Mouse (Mus musculus) liver, postnatal 0 days (tissue): ENCODE data around the gene Idh3a. TPM values are rescaled to one million over a fixed set of nuclear protein-coding genes. Genes with fewer than 3 reads are reported as not detected.

ENCODE experiments used
- ATAC-seq: fragments of 200-750 bp; cut with Nextera tagmentation; 2 replicates; pipeline ENCODE4 v1.8.0; 2017; ENCODE audit warnings: mild to moderate bottlenecking, moderate library complexity
- DNase-seq: peaks from one replicate; pipeline ENCODE4 v3.0.0-alpha.2; 2016
- H3K27ac ChIP-seq: fragments of 300-500 bp; sonication (generic); 2 replicates; pipeline ENCODE4 v1.5.1; 2014; ENCODE audit warnings: antibody characterized with exemption, moderate library complexity, mild to moderate bottlenecking, low read depth
- H3K27me3 ChIP-seq: fragments of 300-500 bp; sonication (generic); 2 replicates; pipeline ENCODE4 v1.6.1; 2014; ENCODE audit warnings: low read length, control low read depth, mixed read lengths; ENCODE audit not compliant: insufficient read depth
- H3K36me3 ChIP-seq: fragments of 300-500 bp; sonication (generic); replicated peaks from 2 replicates; pipeline ENCODE4 v1.6.1; 2014; ENCODE audit warnings: mild to moderate bottlenecking, control low read depth, low read length, moderate library complexity, mixed read lengths; ENCODE audit not compliant: insufficient read depth
- H3K4me1 ChIP-seq: fragments of 300-500 bp; sonication (generic); 2 replicates; pipeline ENCODE4 v1.6.1; 2014; ENCODE audit warnings: antibody characterized with exemption, mild to moderate bottlenecking, control low read depth; ENCODE audit not compliant: insufficient read depth
- H3K4me2 ChIP-seq: fragments of 300-500 bp; sonication (generic); 2 replicates; pipeline ENCODE4 v1.6.1; 2014; ENCODE audit warnings: low read depth, mild to moderate bottlenecking, low read length, moderate library complexity, mixed read lengths
- H3K4me3 ChIP-seq: fragments of 300-500 bp; sonication (generic); 2 replicates; pipeline ENCODE4 v1.5.1; 2014; ENCODE audit warnings: low read depth, low read length
- H3K9ac ChIP-seq: fragments of 300-500 bp; sonication (generic); replicated peaks from 2 replicates; pipeline ENCODE4 v1.6.1; 2014; ENCODE audit warnings: mild to moderate bottlenecking, moderate library complexity
- H3K9me3 ChIP-seq: fragments of 300-500 bp; sonication (generic); 2 replicates; pipeline ENCODE4 v1.6.1; 2016; ENCODE audit warnings: mild to moderate bottlenecking, control low read depth, low read length, mixed read lengths
- CTCF ChIP-seq: sonication (generic); IDR thresholded peaks from 2 replicates; pipeline ENCODE4 v1.5.1; 2016; ENCODE audit warnings: antibody characterized with exemption, low read depth
- EP300 ChIP-seq: IDR thresholded peaks from 2 replicates; pipeline ENCODE4 v1.6.1; 2016; ENCODE audit warnings: antibody characterized with exemption, low read depth, mild to moderate bottlenecking
- WGBS: fragments of 180-500 bp; shearing (Covaris S2); extraction: QIAGEN DNeasy Blood & Tissue Kit; methylation state at CpG from one replicate; pipeline ENCODE4 v1.1.7; 2014; ENCODE audit not compliant: insufficient replicate concordance; 5-methylcytosine and 5-hydroxymethylcytosine counted together
- polyA plus RNA-seq: library from polyadenylated mRNA; unstranded; fragments of >200 nt; fragmentation: Nextera tagmentation; extraction: Ambion mirVana; gene quantifications from 2 replicates; pipeline ENCODE4 v1.2.1, GENCODE M21; 2015

The Idh3a gene
- polyA plus RNA-seq, 1 experiment from 2014 or later: 74.6 TPM

DNA sequence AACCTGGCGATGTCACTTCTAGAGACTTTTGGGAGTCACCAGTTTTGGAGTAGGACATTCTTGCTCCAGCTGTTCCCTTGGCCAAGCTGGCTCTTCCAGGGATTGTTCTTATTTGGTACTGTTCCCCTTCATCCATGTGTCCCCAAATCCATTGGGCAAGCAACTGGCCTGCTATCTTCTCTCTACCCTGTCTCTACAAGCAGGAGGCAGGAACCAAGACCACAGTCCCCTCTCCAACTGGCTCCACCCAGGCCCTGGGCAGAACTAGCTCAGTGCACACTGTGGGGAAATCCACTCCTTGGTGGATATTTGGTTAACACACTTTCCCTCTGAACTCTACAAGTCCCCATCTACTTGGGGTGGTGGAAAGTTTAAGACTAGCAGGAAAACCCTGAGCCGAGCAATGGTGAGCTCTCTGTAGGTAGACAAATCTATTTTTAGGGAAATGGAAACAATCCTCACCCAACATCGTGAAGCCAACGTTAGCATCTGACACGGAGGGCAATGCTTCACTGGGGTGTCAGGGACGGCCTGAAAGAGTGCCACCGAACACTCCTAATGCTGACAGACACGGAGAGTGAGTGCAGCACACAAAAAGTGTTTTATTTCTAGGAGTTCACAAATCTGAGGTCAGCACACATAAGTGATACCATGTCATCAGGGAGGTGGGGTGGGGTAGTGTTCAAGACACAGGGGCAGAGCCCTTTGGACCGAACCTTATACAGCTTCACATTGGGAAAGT is 41.8 kb upstream of the Idh3a start:
- TF ChIP-seq EP300: no peak
- no peak for TF ChIP-seq CTCF
- Histone ChIP-seq H3K9me3 (no peaks in the 10 kb centered on the region), H3K4me1 (no peaks in the 10 kb centered on the region), H3K27me3 (no peaks in the 10 kb centered on the region), H3K27ac (no peak overlapping the region), H3K4me3 (no peak overlapping the region), H3K36me3 (no peaks in the 10 kb centered on the region), H3K9ac (no peak overlapping the region), H3K4me2 (no peak overlapping the region)
- DNase-seq (no peak), ATAC-seq (no peak)
- WGBS: 67% methylated on average over 9 of the region's 9 CpGs

GRCm38 (mm10) chr9:54544954-54545315 is 41.2 kb upstream of the Idh3a start:
- H3K4me1 ChIP-seq: no peaks in the 10 kb centered on the region
- H3K4me3 ChIP-seq: no peak overlapping the region
- H3K36me3 ChIP-seq: no peaks in the 10 kb centered on the region
- H3K9ac ChIP-seq: no peak overlapping the region
- TF ChIP-seq CTCF: no peak
- DNase-seq: no peak
- no peak overlapping the region for H3K4me2 ChIP-seq
- no peak overlapping the region for H3K27ac ChIP-seq
- ATAC-seq: no peak
- H3K27me3 ChIP-seq: no peaks in the 10 kb centered on the region
- WGBS: 77% methylated on average over 4 of the region's 4 CpGs
- no peaks in the 10 kb centered on the region for H3K9me3 ChIP-seq

GRCm38 (mm10) chr9:54547536-54547935 is 38.6 kb upstream of the Idh3a start:
- no peak overlapping the region for H3K4me2 ChIP-seq
- no peak overlapping the region for H3K4me3 ChIP-seq
- no peak overlapping the region for H3K9ac ChIP-seq
- ATAC-seq: peak; percentile 59
- peak; percentile 93 for TF ChIP-seq CTCF
- no peak for TF ChIP-seq EP300
- no peaks in the 10 kb centered on the region for H3K36me3 ChIP-seq
- DNase-seq: peak; percentile 80
- H3K4me1 ChIP-seq: no peaks in the 10 kb centered on the region
- no peaks in the 10 kb centered on the region for H3K9me3 ChIP-seq
- H3K27me3 ChIP-seq: no peaks in the 10 kb centered on the region
- H3K27ac ChIP-seq: no peak overlapping the region
- 6% methylated on average over 5 of the region's 5 CpGs for WGBS

GRCm38 (mm10) chr9:54549433-54549832 is 36.7 kb upstream of the Idh3a start:
- Histone ChIP-seq H3K4me2 (no peak overlapping the region), H3K4me1 (no peaks in the 10 kb centered on the region), H3K27ac (no peak overlapping the region), H3K4me3 (no peak overlapping the region), H3K9ac (no peak overlapping the region), H3K9me3 (no peaks in the 10 kb centered on the region), H3K27me3 (no peaks in the 10 kb centered on the region), H3K36me3 (no peaks in the 10 kb centered on the region)
- 64% methylated on average over 6 of the region's 6 CpGs for WGBS
- no peak for TF ChIP-seq CTCF
- TF ChIP-seq EP300: no peak
- no peak for DNase-seq
- ATAC-seq: no peak

GRCm38 (mm10) chr9:54552409-54552808 is 33.7 kb upstream of the Idh3a start:
- ATAC-seq (peak; percentile 56; the same call in 1 of the 2 replicates), DNase-seq (peak; percentile 41)
- WGBS: 24% methylated on average over 5 of the region's 5 CpGs
- Histone ChIP-seq H3K9me3 (no peaks in the 10 kb centered on the region), H3K4me2 (no peak overlapping the region), H3K4me3 (no peak overlapping the region), H3K4me1 (0 out of 2 replicates have a peak, but pooled peaks cover 4% of the 10 kb centered on the region), H3K27ac (no peak overlapping the region), H3K9ac (no peak overlapping the region), H3K27me3 (no peaks in the 10 kb centered on the region), H3K36me3 (no peaks in the 10 kb centered on the region)
- TF ChIP-seq CTCF (peak; percentile 67), EP300 (no peak)

GRCm38 (mm10) chr9:54555044-54555443 is 31.1 kb upstream of the Idh3a start:
- Histone ChIP-seq H3K4me3 (no peak overlapping the region), H3K4me1 (peaks cover 10% of the 10 kb centered on the region), H3K27ac (no peak overlapping the region), H3K27me3 (0 out of 2 replicates have a peak, but pooled peaks cover 7% of the 10 kb centered on the region), H3K4me2 (no peak overlapping the region), H3K36me3 (no peaks in the 10 kb centered on the region), H3K9me3 (no peaks in the 10 kb centered on the region), H3K9ac (no peak overlapping the region)
- TF ChIP-seq CTCF (no peak), EP300 (no peak)
- ATAC-seq: no peak
- 70% methylated on average over 2 of the region's 2 CpGs for WGBS
- DNase-seq: no peak
